Mouse (Mus musculus) left cerebral cortex, adult 11 months (tissue): ENCODE measurements around the gene Daam2.

Experiments used
- DNase-seq: peaks from one replicate; pipeline ENCODE4 v3.0.0; 2022; ENCODE audit warnings: low spot score

Gene Daam2

DNA sequence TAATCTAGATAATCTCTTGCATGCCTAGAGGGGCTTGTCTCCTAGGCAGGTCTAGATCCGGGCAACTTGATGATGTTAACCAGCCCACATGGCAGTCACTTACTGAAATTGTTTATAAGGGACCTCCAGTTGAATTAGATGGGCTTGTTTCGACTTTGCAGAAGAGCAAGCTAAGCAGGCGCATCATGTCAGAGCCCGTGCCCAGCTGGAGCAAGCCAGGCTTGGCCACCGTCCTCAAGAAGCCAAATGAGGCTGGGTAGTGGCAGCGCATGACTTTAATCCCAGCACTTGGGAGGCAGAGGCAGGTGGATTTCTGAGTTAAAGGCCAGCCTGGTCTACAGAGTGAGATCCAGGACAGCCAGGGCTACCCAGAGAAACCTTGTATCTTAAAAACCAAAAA lies 133.0 kb downstream of the Daam2 start:
- no peak for DNase-seq

DNA sequence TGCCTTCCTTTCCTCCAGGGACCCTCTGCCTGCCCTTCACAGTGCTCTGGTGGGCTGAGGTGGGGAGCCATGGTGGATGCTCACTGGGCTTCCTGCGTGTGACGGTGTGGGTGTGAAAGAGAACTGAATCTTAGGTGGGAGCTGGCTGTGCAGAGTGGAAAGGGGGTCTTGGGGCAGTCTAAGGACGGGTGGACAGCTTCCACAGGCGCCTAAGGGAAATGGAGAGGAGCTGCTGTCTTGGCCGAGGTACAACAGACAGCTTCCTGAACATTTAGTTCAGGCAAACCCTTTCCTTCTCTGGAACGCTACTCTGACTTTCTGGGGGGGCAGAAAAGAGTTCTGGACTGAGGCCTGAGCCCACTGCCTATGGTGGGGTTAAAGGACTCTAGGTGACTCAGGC lies 134.0 kb downstream of the Daam2 start:
- DNase-seq = no peak

DNA sequence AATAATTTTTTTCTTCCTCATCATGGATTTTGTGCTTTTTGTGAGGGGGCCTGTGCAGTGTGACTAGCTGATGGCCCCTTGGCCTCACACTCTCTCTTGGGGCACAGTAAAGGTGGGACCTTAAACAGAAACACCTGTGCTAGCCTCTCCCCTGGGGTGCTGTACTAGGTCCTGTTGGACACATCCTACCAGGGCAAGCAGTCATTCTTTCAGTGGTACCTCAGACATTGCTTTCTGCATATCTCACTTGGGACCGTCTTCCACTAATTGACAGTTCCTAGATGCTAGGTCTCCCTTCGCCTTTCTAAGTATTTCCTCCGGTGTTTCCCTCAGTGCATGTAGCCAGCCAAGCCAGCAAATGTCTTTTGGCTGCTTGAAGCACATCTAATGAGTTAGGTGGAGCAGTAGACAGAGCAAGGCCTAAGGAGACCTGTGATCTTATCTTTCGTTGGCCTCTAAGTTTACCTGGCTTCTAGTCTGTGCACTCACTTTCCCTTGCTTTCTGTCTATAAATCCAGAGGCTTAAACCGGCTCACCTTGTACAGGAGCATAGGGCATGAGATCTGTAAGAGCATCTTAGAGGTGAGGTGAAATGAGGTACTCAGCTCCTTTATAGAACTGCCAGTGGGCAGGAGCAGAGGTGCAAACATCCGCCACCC lies 134.5 kb downstream of the Daam2 start:
- DNase-seq = no peak

DNA sequence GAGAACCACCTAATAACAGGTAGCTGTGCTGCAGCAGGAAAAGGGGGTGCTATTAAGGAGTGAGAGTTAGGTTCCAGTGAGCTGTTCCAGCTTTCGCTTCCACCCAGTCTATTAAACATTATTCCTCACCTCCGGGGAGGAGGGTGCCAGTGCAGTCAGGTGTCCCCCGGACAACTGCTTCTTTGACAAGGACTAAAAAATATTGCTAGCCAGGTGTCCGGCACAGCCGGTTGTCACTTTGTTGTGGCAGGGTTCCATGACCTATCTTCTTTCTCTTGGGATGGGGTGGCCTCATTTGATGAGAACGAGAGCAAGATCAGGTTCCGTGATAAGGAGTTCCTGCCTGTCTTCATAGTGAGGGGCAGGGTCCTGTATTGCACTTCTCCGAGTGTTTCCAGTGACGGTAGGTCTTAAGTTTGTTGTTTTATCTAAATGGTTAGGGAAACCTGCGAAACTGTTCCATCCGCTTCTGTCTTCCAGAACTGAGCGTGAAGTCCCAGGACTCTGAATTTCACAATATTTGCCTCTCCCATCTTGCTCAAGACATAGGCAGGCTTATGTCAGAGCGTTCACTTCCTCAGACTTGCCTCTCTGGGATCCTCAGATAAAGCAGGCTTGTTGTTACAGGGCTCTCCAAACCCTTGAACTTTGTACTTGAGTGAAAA lies 135.3 kb downstream of the Daam2 start:
- no peak for DNase-seq

DNA sequence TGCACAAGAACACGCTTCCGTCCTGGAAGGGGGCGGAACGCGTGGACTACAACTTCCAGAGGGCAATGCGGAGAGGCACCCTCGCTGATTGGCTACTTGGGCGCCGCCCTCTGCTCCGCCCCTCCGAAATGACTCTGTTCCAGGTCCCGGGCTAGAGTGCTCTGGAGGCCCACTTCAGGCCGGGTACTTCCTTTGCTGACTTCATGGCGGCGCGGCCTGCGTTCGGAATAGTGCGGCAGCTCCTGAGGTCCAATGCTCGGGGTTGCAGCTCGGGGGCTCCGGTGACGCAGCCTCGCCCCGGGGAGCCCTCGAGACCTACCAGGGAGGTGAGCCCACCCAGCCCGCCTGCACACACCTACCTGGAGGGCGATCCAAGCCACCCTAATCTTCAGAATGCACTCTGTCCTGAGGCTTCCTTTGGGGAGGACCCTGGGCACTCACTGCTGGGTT lies 135.9 kb downstream of the Daam2 start, which contains the start of gene Mocs1:
Gene Mocs1 (plus strand): TSS at position 124 of the 450 bp plus-strand sequence.
- DNase-seq = peak; percentile 91

DNA sequence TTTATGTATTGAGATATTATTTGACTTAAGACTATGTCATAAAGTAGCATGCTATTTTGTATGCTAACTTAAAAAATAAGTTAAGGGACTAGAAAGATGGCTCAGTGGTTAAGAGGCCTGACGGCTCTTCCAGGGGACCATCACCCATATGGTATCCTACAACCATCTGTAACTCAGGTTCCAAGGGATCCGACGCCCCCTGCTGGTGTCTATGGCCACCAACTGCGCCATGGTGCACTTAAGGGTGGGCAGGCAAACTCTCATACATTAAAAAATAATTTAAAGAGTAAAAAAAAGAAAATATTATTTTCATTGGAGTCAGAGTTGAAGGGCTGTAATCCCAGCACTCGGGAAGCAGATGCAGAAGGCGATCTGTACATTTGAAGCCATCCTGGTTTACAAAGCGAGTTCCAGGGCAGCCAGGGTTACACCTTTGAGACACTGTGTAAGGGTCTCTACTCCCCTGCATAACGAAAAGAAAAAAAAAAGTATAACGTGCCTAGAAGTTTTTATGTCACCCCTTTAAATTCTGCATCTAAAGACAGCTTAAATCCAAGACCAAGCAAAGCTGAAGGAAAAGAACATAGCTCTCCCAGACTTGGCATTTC lies 136.4 kb downstream of the Daam2 start:
- no peak for DNase-seq

DNA sequence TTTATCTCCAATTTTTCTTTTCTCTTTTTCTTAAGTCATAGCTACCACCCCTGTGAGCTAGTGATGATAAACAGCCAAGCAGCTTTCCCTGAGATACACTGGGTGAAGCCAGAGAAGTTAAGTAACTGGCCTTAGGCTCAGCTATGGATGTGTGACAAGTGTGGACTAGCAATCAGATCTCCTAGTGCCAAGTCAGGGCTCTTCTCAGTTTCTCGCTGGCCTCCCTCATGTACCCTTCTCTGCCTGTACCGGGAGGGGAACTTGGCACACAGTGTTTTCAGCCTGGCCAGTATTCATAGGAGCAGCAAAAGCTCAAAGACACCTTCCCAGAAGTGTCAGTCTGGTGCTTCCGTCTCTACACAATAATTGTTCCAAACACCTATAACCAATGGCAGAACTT lies 140.3 kb downstream of the Daam2 start:
- DNase-seq = no peak

DNA sequence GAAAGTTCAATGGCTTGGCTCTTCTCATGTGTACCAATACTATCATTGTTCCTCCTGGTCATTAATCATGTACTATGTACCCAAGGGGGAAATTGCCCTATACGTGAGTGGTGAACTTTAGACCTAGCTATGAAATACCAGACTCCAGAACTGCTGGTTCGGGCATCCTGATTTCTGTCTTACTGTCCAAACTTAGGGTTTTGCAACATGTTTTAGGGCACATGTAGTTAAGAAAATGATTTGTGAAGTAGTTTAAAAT lies 141.1 kb downstream of the Daam2 start:
- DNase-seq = no peak

DNA sequence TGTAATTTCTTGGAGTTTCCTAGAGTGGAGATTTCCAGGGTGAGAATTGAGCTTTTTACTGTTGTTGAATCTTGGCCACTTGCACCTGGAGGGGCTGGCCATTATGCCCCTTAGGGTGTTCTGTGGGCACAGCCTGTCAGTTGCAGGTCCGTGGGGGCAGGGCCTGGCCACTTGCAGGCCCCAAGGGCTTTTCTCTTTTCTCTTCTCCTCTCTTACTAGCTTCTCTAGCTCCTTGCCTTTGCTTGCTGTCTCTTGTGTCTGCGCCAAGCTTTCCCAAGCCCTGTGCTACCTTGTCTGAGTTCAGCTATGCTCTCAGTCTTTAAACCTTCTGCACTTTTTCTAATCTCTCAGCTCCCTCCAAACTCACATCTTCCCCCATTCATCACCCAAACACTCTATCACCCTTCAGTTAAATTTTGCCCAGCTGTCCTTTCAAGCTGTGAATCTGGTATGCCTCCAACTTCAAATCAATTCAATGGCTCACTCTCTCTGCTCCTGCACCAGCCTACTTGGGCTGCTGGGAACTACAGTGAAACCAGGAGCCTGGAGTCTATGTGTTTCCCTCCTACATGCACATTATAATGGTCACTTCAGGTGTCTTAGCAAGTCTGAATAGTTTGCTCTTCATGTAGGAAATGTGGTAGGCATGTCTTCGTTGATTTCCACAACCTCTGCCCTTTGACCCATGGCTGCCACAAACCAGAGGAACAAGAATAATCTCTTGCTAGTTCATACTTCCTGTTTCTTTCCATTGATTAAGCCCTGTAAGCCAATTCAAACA lies 141.7 kb downstream of the Daam2 start:
- no peak for DNase-seq

DNA sequence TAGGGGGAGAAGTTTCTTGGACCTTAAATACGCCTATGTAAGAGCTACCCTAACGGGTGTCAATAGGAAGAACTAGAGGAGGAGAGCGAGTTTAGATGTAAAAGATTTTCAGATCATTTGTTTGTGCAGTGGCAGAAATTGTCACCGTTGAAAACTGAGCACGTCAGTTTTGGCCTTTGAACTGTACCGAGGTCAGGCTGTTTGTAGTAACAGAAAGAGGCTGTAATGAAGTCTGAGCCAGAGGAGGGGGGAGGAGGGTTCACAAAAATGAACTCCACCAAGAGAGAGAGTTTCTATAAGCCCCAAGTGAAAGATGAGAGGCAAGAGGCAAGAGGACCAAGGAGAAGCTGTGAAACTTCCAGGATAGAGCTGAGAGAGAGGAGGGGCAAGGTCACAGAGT lies 144.3 kb downstream of the Daam2 start:
- no peak for DNase-seq

DNA sequence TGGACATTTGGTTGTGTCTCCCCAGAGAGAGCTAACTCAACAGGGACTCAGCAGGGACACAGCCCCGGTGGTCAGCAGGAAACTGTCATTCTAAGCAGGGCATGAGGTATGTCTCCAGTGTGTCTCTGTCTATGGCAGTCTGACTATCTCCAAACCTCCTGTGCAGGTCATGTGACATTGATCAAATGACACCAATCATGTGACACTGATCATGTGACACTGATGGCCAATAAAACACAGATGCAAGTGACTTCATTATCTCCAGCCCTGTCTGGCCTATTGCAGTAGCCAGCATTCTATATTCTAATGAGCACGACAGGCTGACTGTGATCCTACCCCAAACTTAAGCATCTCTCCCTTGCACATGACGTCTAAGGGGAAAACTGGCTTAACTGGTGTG lies 147.9 kb downstream of the Daam2 start:
- no peak for DNase-seq

DNA sequence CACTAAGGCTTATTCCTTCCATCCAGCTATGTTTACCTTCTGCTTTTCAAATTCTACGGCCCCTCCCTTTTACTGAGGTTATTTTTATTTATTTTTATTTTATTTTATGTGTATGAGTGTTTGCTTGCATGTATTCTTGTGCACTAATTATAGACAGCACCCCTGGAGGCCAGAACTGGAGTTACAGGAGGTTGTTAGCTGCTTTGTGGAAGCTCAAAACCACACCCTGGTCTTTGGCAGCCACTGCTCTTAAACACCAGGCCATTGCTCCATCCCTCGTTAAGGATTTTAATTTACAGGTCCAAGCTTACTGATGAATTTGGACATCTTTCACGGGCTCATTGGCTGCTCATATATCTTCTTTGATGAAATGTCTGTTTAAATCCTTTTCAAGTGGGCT lies 150.6 kb downstream of the Daam2 start:
- no peak for DNase-seq

DNA sequence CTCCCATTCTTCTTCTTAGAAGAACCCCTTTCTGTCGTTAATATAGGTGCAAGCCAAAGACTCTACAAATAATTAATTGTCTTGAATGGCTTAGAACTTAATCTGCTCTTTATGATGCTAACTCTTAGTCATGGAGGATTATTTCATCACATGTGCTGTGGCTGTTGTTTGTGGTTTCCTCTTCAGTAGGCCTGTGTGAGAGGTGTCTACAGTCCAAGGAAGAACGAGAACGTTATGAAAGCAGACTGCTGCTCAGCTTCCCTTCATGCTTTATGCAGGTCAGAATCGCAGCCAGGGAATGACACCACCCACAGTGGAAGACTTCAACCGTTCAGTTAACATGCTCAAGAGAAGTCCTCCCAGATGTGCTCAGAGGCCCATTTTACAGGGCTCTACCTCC lies 151.2 kb downstream of the Daam2 start:
- no peak for DNase-seq
